Mouse (Mus musculus) neural tube, embryonic 11.5 days (tissue): ENCODE data around the gene Kif4. TPM values are rescaled to one million over a fixed set of nuclear protein-coding genes. Genes with fewer than 3 reads are reported as not detected.
A peak's percentile ranks its signal among the peaks of the same experiment; 100 is the strongest.

Experiments used
- ATAC-seq: fragments of 200-750 bp; cut with Nextera tagmentation; 2 replicates; pipeline ENCODE4 v1.8.0; 2017; ENCODE audit warnings: moderate number of reproducible peaks, mild to moderate bottlenecking, moderate TSS enrichment, moderate library complexity; ENCODE audit not compliant: insufficient read depth, low FRiP score, low TSS enrichment
- DNase-seq: peaks from one replicate; pipeline ENCODE4 v3.0.0-alpha.2; 2015; ENCODE audit warnings: low spot score
- H3K27ac ChIP-seq: fragments of 300-500 bp; sonication (generic); 2 replicates; pipeline ENCODE4 v1.5.1; 2014; ENCODE audit warnings: low read depth, mild to moderate bottlenecking, low read length
- H3K27me3 ChIP-seq: fragments of 300-500 bp; sonication (generic); 2 replicates; pipeline ENCODE4 v1.6.1; 2014; ENCODE audit warnings: mild to moderate bottlenecking, low read length, mixed read lengths; ENCODE audit not compliant: control insufficient read depth, insufficient read depth
- H3K36me3 ChIP-seq: fragments of 300-500 bp; sonication (generic); 2 replicates; pipeline ENCODE4 v1.6.1; 2014; ENCODE audit warnings: mild to moderate bottlenecking, low read length, moderate library complexity, mixed read lengths; ENCODE audit not compliant: control insufficient read depth, insufficient read depth
- H3K4me1 ChIP-seq: fragments of 300-500 bp; sonication (generic); 2 replicates; pipeline ENCODE4 v1.6.1; 2014; ENCODE audit warnings: low read length, mixed read lengths; ENCODE audit not compliant: control insufficient read depth, insufficient read depth
- H3K4me2 ChIP-seq: fragments of 300-500 bp; sonication (generic); 2 replicates; pipeline ENCODE4 v1.6.1; 2014; ENCODE audit warnings: low read depth, mild to moderate bottlenecking, moderate library complexity
- H3K4me3 ChIP-seq: fragments of 300-500 bp; sonication (generic); 2 replicates; pipeline ENCODE4 v1.5.1; 2014; ENCODE audit warnings: low read depth, low read length
- H3K9ac ChIP-seq: fragments of 300-500 bp; sonication (generic); 2 replicates; pipeline ENCODE4 v1.6.1; 2014; ENCODE audit warnings: mild to moderate bottlenecking, low read length
- H3K9me3 ChIP-seq: fragments of 300-500 bp; sonication (generic); 2 replicates; pipeline ENCODE4 v1.6.1; 2016; ENCODE audit warnings: low read length; ENCODE audit not compliant: control insufficient read depth
- WGBS: fragments of 180-500 bp; shearing (Covaris S2); extraction: QIAGEN DNeasy Blood & Tissue Kit; methylation state at CpG from one replicate; pipeline ENCODE4 v1.1.7; 2014; 5-methylcytosine and 5-hydroxymethylcytosine counted together
- polyA plus RNA-seq: library from polyadenylated mRNA; unstranded; fragments of >200 nt; fragmentation: Nextera tagmentation; extraction: Ambion mirVana; gene quantifications from 2 replicates; pipeline ENCODE4 v1.2.1, GENCODE M21; 2014

Gene Kif4
- polyA plus RNA-seq, 1 experiment from 2014 or later: 42.1 TPM

GRCm38 (mm10) chrX:100775405-100775804 lies 149.9 kb downstream of the Kif4 start:
- H3K9me3 ChIP-seq: no peaks in the 10 kb centered on the region
- no peaks in the 10 kb centered on the region for H3K4me1 ChIP-seq
- 90% methylated on average over 3 of the region's 3 CpGs for WGBS
- no peak overlapping the region for H3K4me3 ChIP-seq
- no peak overlapping the region for H3K4me2 ChIP-seq
- no peaks in the 10 kb centered on the region for H3K36me3 ChIP-seq
- no peak for DNase-seq
- no peak overlapping the region for H3K9ac ChIP-seq
- no peak for ATAC-seq
- no peak overlapping the region for H3K27ac ChIP-seq
- no peaks in the 10 kb centered on the region for H3K27me3 ChIP-seq

- H3K36me3 ChIP-seq: no peaks in the 10 kb centered on the region
- peak overlapping the region; percentile 58 for H3K4me3 ChIP-seq
- H3K27ac ChIP-seq: 0 out of 2 replicates have a peak overlapping the region, but pooled peaks have one; percentile 82
- ATAC-seq (peak; percentile 57), DNase-seq (peak; percentile 66)
- no peaks in the 10 kb centered on the region for H3K9me3 ChIP-seq
- H3K9ac ChIP-seq: no peak overlapping the region
- WGBS: 13% methylated on average over 9 of the region's 9 CpGs
- H3K27me3 ChIP-seq: no peaks in the 10 kb centered on the region
- peaks cover 3% of the 10 kb centered on the region; the same call in 1 of the 2 replicates for H3K4me1 ChIP-seq
- H3K4me2 ChIP-seq: peak overlapping the region; percentile 45
Observed at GRCm38 (mm10) chrX:100776494-100776893, 151.0 kb downstream of the Kif4 start.

Other genes starting within 250 kb of the Kif4 start
- gene Otud6a, start 196.7 kb upstream of the Kif4 start, polyA plus RNA-seq: not detected in 2 replicates
- 0.53 and 0.73 TPM in 2 replicates for gene Awat2, start 183.0 kb upstream of the Kif4 start, polyA plus RNA-seq
- 39.8 and 44.8 TPM in 2 replicates for gene Igbp1, start 131.4 kb upstream of the Kif4 start, polyA plus RNA-seq
- not detected in 2 replicates for gene Dgat2l6, start 100.9 kb upstream of the Kif4 start, polyA plus RNA-seq
- not detected in 2 replicates for gene Awat1, start 53.5 kb upstream of the Kif4 start, polyA plus RNA-seq
- gene P2ry4, start 30.9 kb upstream of the Kif4 start, polyA plus RNA-seq: not detected in 2 replicates
- not detected in 2 replicates for gene Arr3, start 20.2 kb upstream of the Kif4 start, polyA plus RNA-seq
- 130 and 134 TPM in 2 replicates for gene Pdzd11, start 831 bp downstream of the Kif4 start, polyA plus RNA-seq
- 7.0 and 8.0 TPM in 2 replicates for gene Gdpd2, start 104.1 kb downstream of the Kif4 start, polyA plus RNA-seq
- gene Dlg3, start 142.0 kb downstream of the Kif4 start, polyA plus RNA-seq: 4.8 and 5.1 TPM in 2 replicates